Mouse (Mus musculus): ENCODE data around the gene Ythdf2. TPM values are rescaled to one million over a fixed set of nuclear protein-coding genes. Genes with fewer than 3 reads are reported as not detected.

The Ythdf2 gene
- polyA plus RNA-seq, 1 experiment from 2014 or later, result 73.7 TPM

DNA sequence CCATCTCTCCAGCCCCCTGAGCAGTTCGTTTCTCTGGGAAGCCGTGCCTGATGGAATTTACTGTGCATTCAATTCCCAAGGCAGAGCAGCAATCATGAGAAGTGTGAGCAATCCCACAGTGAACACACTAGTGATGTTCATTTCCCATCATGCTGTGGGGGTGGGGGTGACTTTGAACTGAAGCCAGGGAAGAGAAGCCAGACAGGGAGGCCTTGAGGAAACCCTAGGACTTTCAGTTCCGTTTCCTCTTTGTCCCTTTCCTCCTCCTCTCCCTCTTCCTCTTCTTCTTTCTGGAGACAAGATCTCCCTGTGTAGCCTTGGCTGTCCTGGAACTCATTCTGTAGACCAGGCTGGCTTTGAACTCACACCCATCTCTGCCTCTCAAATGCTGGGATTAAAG is 44.7 kb downstream of the Ythdf2 start:
- Histone ChIP-seq H3K27me3 (replicated peaks; ENCODE audit: control insufficient read depth, insufficient read depth, low read length) (no peaks in the 10 kb centered on the region), H3K9me3 (ENCODE audit: control insufficient read depth, low read length) (no peaks in the 10 kb centered on the region), H3K4me3 (ENCODE audit: low read length) (no peak overlapping the region), H3K27ac (ENCODE audit: low read length) (no peak overlapping the region), H3K4me2 (ENCODE audit: low read depth, low read length) (no peak overlapping the region), H3K9ac (ENCODE audit: low read depth, low read length) (no peak overlapping the region), H3K36me3 (ENCODE audit: control insufficient read depth, insufficient read depth, low read length) (no peaks in the 10 kb centered on the region), H3K4me1 (ENCODE audit: control insufficient read depth, insufficient read depth, low read length) (peaks cover 3% of the 10 kb centered on the region; the same call in 1 of the 2 replicates)
- 88% methylated on average over 3 of the region's 3 CpGs for WGBS
- no peak for ATAC-seq

DNA sequence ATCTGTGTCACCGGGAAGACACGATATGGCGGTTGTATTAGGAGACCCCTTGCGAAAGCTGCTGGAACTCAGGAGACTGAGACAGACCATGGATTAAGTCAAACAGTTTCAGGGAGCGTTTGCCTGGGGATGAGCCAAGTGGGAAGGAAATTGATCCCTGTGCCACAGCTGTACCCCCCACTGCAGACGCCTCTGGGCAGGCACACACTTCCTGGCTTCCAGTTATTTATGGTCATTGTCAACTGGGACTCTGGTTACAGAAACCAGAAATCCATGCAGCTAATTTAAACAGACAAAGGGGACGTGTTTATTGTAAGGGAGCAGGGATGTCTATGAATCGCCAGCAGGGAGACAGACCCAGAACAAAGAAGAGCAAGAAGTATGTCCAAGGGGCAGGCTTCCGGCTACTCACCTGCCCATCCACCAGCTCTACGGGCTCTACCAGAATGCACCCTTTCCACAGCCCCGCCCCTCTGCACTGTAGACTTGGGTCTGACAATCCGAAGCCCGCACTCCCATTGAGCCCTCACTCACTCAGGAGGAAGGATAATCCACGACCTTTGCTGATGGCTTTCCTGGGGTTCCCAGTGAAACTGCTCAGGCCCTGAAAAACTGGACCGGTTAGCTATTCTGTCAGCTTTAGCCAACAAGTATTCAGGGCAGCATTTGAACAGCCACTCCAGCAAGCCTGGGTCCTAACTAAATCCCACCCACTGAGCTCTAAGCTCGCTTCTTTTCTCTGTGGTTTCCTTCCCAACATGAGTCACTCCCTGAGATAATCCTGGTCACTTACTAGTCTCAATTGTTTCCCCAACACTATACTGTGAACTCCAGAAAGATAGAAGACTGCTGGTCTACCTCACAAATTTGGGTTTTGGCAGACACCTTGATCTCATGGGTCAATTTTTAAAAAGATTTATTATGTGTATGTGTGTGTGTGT is 45.5 kb downstream of the Ythdf2 start:
- Histone ChIP-seq H3K27me3 (replicated peaks; ENCODE audit: control insufficient read depth, insufficient read depth, low read length) (no peaks in the 10 kb centered on the region), H3K9me3 (ENCODE audit: control insufficient read depth, low read length) (no peaks in the 10 kb centered on the region), H3K4me2 (ENCODE audit: low read depth, low read length) (no peak overlapping the region), H3K9ac (ENCODE audit: low read depth, low read length) (no peak overlapping the region; the same call in 1 of the 2 replicates), H3K4me1 (ENCODE audit: control insufficient read depth, insufficient read depth, low read length) (peaks cover 3% of the 10 kb centered on the region; the same call in 1 of the 2 replicates), H3K4me3 (ENCODE audit: low read length) (no peak overlapping the region), H3K36me3 (ENCODE audit: control insufficient read depth, insufficient read depth, low read length) (no peaks in the 10 kb centered on the region), H3K27ac (ENCODE audit: low read length) (no peak overlapping the region)
- WGBS, result 43% methylated on average over 16 of the region's 16 CpGs
- ATAC-seq, result no peak

DNA sequence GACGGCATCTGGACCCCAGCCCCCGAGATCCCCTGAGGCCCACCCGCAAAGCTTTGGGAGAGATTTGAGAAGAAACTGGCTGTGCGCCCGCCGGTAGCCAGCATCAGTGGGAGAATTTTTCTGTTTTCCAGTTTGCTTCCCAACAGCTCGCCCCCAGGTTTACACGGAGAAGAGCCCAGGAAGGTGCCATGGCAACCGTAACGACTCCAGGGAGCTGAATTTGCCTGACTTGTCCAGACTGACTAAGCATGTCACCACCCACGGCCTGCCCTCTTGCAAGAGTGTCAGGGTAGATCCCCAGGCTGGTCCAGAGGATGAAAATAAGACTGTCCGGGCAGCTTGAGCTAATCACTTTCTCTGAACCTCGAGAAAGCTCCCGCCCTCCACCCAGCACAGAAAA is 46.4 kb downstream of the Ythdf2 start:
- H3K4me3 ChIP-seq (ENCODE audit: low read length), result no peak overlapping the region
- no peaks in the 10 kb centered on the region for H3K27me3 ChIP-seq (replicated peaks; ENCODE audit: control insufficient read depth, insufficient read depth, low read length)
- peaks cover 3% of the 10 kb centered on the region; the same call in 1 of the 2 replicates for H3K4me1 ChIP-seq (ENCODE audit: control insufficient read depth, insufficient read depth, low read length)
- H3K9me3 ChIP-seq (ENCODE audit: control insufficient read depth, low read length), result no peaks in the 10 kb centered on the region
- H3K4me2 ChIP-seq (ENCODE audit: low read depth, low read length), result no peak overlapping the region
- 48% methylated on average over 14 of the region's 14 CpGs for WGBS
- no peak overlapping the region for H3K27ac ChIP-seq (ENCODE audit: low read length)
- H3K9ac ChIP-seq (ENCODE audit: low read depth, low read length), result no peak overlapping the region
- no peaks in the 10 kb centered on the region for H3K36me3 ChIP-seq (ENCODE audit: control insufficient read depth, insufficient read depth, low read length)
- no peak for ATAC-seq

DNA sequence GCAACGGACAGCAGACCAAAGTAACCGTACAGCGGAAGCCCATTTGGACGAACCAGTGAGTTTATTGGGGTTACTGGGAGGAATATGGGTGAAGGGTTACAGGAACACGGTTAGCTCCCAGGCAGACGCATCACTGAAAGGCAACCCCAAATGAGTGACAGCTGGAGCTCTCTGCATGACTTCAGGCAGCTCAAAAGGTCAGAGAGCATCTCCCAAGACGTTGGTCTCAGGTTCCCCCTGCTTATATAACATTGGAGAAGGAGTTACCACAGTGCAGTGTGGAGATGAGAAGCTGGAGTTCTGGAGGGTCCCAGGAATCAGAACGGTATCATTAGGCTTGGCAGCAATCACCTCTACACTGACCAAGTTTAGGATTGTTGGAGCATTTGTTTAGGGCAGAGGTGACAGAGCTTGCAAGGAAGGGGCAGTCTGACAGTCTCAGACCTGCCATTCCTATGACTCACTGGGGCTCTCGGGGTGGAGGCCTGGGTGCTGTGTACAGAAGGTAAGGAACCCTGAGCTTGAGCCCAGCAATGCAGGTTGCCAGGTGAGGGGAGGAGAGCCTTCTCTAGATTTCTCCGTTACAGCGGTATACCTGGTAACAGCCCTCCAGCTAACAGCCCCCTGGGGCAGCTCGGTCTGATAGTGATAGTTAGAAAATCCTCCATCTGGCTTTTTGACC is 55.0 kb downstream of the Ythdf2 start:
- peaks cover 8% of the 10 kb centered on the region for H3K4me1 ChIP-seq (ENCODE audit: control insufficient read depth, insufficient read depth, low read length)
- H3K4me3 ChIP-seq (ENCODE audit: low read length), result no peak overlapping the region
- H3K4me2 ChIP-seq (ENCODE audit: low read depth, low read length), result no peak overlapping the region
- no peak overlapping the region for H3K27ac ChIP-seq (ENCODE audit: low read length)
- no peak overlapping the region for H3K9ac ChIP-seq (ENCODE audit: low read depth, low read length)
- H3K36me3 ChIP-seq (ENCODE audit: control insufficient read depth, insufficient read depth, low read length), result no peaks in the 10 kb centered on the region
- no peak for ATAC-seq
- no peaks in the 10 kb centered on the region for H3K27me3 ChIP-seq (replicated peaks; ENCODE audit: control insufficient read depth, insufficient read depth, low read length)
- 59% methylated on average over 12 of the region's 12 CpGs for WGBS
- no peaks in the 10 kb centered on the region for H3K9me3 ChIP-seq (ENCODE audit: control insufficient read depth, low read length)

DNA sequence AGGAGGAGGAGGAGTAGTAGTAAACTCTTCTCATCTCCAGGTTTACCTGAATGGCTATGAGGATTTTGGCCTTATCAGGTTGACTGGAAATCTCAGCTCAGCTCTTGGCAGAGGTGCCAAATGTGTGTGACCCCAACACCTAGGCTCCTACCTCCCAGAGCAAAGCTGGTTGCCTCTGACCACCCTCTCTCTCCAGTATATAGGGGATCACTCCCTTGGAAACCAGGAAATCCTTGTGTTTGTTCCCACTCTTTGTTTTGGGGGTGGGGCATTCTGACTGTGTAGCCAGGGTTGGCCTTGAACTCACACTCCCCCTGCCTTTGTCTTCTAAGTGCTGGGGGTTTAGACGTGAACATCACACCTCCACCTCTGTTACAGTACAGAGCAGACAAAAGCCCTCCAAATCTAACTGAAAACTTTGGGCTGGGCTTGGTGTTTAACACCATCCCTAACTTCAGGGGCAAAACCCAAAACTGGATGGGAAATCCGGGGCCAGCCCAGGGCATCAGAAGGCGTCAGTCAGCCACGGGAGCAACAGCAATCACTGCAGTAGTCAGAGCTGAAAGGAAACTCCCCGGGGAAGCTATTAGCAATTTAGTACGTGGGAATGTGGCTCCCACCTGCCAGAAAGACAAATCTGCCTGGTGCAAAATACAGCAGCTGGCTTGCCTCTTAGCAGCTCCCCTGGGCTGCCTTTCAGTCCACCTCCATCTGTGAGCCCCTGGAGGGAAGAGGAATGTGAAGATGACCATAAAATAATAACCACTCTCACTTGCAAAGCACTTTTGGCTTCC is 57.0 kb downstream of the Ythdf2 start:
- Histone ChIP-seq H3K4me1 (ENCODE audit: control insufficient read depth, insufficient read depth, low read length) (peaks cover 11% of the 10 kb centered on the region), H3K9ac (ENCODE audit: low read depth, low read length) (no peak overlapping the region), H3K27ac (ENCODE audit: low read length) (no peak overlapping the region), H3K27me3 (replicated peaks; ENCODE audit: control insufficient read depth, insufficient read depth, low read length) (no peaks in the 10 kb centered on the region), H3K4me2 (ENCODE audit: low read depth, low read length) (no peak overlapping the region), H3K36me3 (ENCODE audit: control insufficient read depth, insufficient read depth, low read length) (no peaks in the 10 kb centered on the region), H3K9me3 (ENCODE audit: control insufficient read depth, low read length) (no peaks in the 10 kb centered on the region), H3K4me3 (ENCODE audit: low read length) (no peak overlapping the region)
- no peak for ATAC-seq
- 13% methylated on average over 6 of the region's 6 CpGs for WGBS

DNA sequence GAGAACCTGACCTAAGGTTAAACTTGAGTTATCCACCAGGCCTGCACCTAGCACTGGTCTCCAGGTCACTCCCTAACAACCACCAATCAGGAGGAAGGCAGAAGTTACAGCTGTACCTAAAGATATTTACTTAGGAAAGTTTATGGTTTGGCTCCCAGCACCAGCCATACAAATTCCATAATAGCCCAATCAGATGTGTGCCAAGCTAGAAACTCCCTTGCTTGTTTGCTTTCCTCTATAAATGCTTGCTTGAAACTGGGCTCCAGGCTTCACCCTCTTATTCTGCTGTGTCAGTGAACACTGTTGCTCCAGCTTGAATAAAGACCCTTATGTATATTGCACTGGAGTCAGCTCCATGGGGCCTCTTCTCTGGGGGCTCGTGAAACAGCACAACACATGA is 60.4 kb downstream of the Ythdf2 start:
- Histone ChIP-seq H3K27ac (ENCODE audit: low read length) (peak overlapping the region; percentile 54; the same call in 1 of the 2 replicates), H3K36me3 (ENCODE audit: control insufficient read depth, insufficient read depth, low read length) (no peaks in the 10 kb centered on the region), H3K4me2 (ENCODE audit: low read depth, low read length) (no peak overlapping the region), H3K9ac (ENCODE audit: low read depth, low read length) (no peak overlapping the region), H3K9me3 (ENCODE audit: control insufficient read depth, low read length) (no peaks in the 10 kb centered on the region), H3K4me3 (ENCODE audit: low read length) (no peak overlapping the region), H3K27me3 (replicated peaks; ENCODE audit: control insufficient read depth, insufficient read depth, low read length) (no peaks in the 10 kb centered on the region), H3K4me1 (ENCODE audit: control insufficient read depth, insufficient read depth, low read length) (peaks cover 8% of the 10 kb centered on the region)
- peak; percentile 90 for ATAC-seq
- WGBS, result 40% methylated on average over 1 of the region's 1 CpGs

DNA sequence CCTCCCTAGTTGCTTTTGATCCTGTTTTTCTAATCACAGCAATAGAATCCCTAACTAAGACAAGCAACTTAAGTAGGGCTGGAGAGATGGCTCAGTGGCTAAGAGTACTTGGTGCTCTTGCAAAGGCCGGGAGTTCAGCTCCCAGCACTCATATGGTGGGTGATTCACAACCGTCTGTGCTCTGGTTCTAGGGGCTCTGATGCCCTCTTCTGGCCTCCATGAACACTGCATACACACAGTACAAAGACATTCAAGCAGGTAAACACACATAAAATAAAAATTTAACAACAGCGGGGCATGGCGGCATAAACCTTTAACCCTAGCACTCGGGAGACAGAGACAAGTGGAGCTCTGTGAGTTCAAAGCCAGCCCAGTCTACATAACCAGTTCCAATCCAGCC is 65.9 kb downstream of the Ythdf2 start:
- no peak overlapping the region for H3K27ac ChIP-seq (ENCODE audit: low read length)
- no peak for ATAC-seq
- no peak overlapping the region for H3K9ac ChIP-seq (ENCODE audit: low read depth, low read length)
- H3K4me2 ChIP-seq (ENCODE audit: low read depth, low read length), result no peak overlapping the region
- H3K27me3 ChIP-seq (replicated peaks; ENCODE audit: control insufficient read depth, insufficient read depth, low read length), result peaks cover 24% of the 10 kb centered on the region
- H3K4me1 ChIP-seq (ENCODE audit: control insufficient read depth, insufficient read depth, low read length), result peaks cover 3% of the 10 kb centered on the region; the same call in 1 of the 2 replicates
- H3K36me3 ChIP-seq (ENCODE audit: control insufficient read depth, insufficient read depth, low read length), result no peaks in the 10 kb centered on the region
- H3K4me3 ChIP-seq (ENCODE audit: low read length), result no peak overlapping the region
- WGBS, result 73% methylated on average over 5 of the region's 5 CpGs
- H3K9me3 ChIP-seq (ENCODE audit: control insufficient read depth, low read length), result no peaks in the 10 kb centered on the region

DNA sequence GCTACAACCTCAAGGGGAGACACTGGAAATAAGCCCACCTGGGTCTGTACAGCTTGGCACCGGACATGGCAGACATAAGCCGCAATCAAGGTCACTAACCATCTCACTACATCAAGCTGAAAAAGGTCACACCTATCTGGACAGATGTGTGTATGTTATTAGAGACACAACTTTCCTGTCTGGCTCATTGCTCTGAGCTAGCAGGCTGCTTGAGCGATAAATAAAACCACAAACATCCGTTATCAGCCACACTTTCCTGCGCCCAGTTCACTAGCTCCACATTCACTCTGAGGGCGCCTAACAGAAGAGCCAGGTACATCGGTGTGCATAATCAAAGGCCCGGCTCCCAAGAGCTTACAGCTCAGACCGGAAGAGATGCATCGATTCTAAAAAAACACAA is 67.0 kb downstream of the Ythdf2 start:
- Histone ChIP-seq H3K4me3 (ENCODE audit: low read length) (no peak overlapping the region), H3K27me3 (replicated peaks; ENCODE audit: control insufficient read depth, insufficient read depth, low read length) (peaks cover 24% of the 10 kb centered on the region), H3K4me1 (ENCODE audit: control insufficient read depth, insufficient read depth, low read length) (peaks cover 3% of the 10 kb centered on the region; the same call in 1 of the 2 replicates), H3K36me3 (ENCODE audit: control insufficient read depth, insufficient read depth, low read length) (no peaks in the 10 kb centered on the region), H3K9ac (ENCODE audit: low read depth, low read length) (no peak overlapping the region), H3K27ac (ENCODE audit: low read length) (no peak overlapping the region), H3K9me3 (ENCODE audit: control insufficient read depth, low read length) (no peaks in the 10 kb centered on the region), H3K4me2 (ENCODE audit: low read depth, low read length) (peak overlapping the region; percentile 91; the same call in 1 of the 2 replicates)
- no peak for ATAC-seq
- 48% methylated on average over 10 of the region's 10 CpGs for whole genome bisulfite sequencing

Measured in intestine, embryonic 16.5 days (tissue).